Mouse (Mus musculus): Measurements from ENCODE around the gene Mrpl44.

Mrpl44 gene

GRCm38 (mm10) chr1:79762282-79763250 lies 13.3 kb upstream of the Mrpl44 start:
- peak in 1 of 2 experiments; percentile 6 for DNase-seq (ENCODE audit: low spot score in 2 of 2)

- DNase-seq (ENCODE audit: low spot score in 2 of 2): no peak
These were observed 11.8 kb upstream of the Mrpl44 start for GRCm38 (mm10) chr1:79764031-79764430.

GRCm38 (mm10) chr1:79764483-79764882 lies 11.3 kb upstream of the Mrpl44 start:
- no peak for DNase-seq (ENCODE audit: low spot score in 2 of 2)

GRCm38 (mm10) chr1:79768231-79768630 lies 7.6 kb upstream of the Mrpl44 start:
- no peak for DNase-seq (ENCODE audit: low spot score in 2 of 2)

GRCm38 (mm10) chr1:79774164-79774780 lies 1.5 kb upstream of the Mrpl44 start:
- no peak for DNase-seq (ENCODE audit: low spot score in 2 of 2)

- no peak for DNase-seq (ENCODE audit: low spot score in 2 of 2)
These were observed 2.2 kb downstream of the Mrpl44 start for GRCm38 (mm10) chr1:79778011-79778410.

- no peak for DNase-seq (ENCODE audit: low spot score in 2 of 2)
These were observed 6.6 kb downstream of the Mrpl44 start for GRCm38 (mm10) chr1:79782433-79782832.

GRCm38 (mm10) chr1:79786267-79786927 lies 10.6 kb downstream of the Mrpl44 start:
- peak in 1 of 2 experiments; percentile 37 for DNase-seq (ENCODE audit: low spot score in 2 of 2)

- DNase-seq (ENCODE audit: low spot score in 2 of 2): no peak
These were observed 21.3 kb downstream of the Mrpl44 start for GRCm38 (mm10) chr1:79797084-79797483.

GRCm38 (mm10) chr1:79802858-79803427 lies 27.1 kb downstream of the Mrpl44 start:
- no peak for DNase-seq (ENCODE audit: low spot score in 2 of 2)

- DNase-seq (ENCODE audit: low spot score in 2 of 2): no peak
These were observed 27.8 kb downstream of the Mrpl44 start for GRCm38 (mm10) chr1:79803614-79804013.

GRCm38 (mm10) chr1:79806865-79807264 lies 31.0 kb downstream of the Mrpl44 start:
- DNase-seq (ENCODE audit: low spot score in 2 of 2): peak in 1 of 2 experiments; percentile 41

- no peak for DNase-seq (ENCODE audit: low spot score in 2 of 2)
These were observed 33.6 kb downstream of the Mrpl44 start for GRCm38 (mm10) chr1:79809447-79809846.

GRCm38 (mm10) chr1:79815446-79815845 lies 39.6 kb downstream of the Mrpl44 start:
- DNase-seq (ENCODE audit: low spot score in 2 of 2): no peak

- no peak for DNase-seq (ENCODE audit: low spot score in 2 of 2)
These were observed 43.6 kb downstream of the Mrpl44 start for GRCm38 (mm10) chr1:79819296-79819879.

GRCm38 (mm10) chr1:79822806-79823525 lies 47.1 kb downstream of the Mrpl44 start:
- DNase-seq (ENCODE audit: low spot score in 2 of 2): peak in 1 of 2 experiments; percentile 32

- no peak for DNase-seq (ENCODE audit: low spot score in 2 of 2)
These were observed 48.3 kb downstream of the Mrpl44 start for GRCm38 (mm10) chr1:79823951-79824633.
